8 mouse cellular contexts compared by ENCODE assay signal in the genomic region with DNA sequence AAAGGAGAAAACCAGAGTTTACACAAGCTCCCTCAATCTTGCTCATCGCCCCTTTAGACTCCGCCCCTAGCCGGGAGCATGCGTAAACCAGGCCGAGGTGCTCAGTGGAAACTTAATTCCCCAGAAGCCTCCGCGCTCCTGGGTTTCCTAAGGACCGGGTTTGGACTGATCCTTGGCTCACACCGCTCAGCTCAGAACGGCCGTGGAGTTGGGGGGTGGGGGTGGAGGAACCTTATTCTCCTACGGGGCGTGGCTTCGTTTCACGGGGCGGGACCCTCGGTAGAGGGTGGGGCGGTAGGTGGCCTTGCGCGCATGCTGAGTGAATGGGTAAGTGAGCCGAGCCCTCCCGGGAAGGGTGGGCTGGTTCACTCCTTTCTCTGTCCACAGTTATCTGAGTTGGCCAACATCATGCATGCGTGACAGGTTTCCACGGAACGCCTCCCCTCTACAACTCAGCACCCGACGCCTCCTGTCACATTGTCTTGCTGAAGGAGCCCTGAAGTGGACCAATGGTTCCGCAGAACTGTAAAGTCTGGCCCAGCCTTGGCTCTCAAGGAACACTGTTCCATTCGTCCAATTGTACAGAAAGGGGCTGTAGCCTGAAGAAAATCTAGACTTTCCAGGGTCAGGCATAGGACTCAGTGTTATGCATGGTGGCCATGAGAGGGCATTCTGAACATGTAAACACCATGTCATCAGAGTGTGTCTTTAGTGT. TPM values are rescaled to one million over a fixed set of nuclear protein-coding genes. Genes with fewer than 3 reads are reported as not detected.
DNase-seq lines count a peak whose midpoint lies in the region; ATAC-seq and TF ChIP-seq lines count a peak whose summit lies in the region.

No protein-coding gene starts in this region.

- peak overlapping the region; percentile 77 for H3K27ac ChIP-seq in forebrain, embryonic 15.5 days (replicated peaks)
- H3K27ac ChIP-seq in lung, embryonic 14.5 days (ENCODE audit: low read depth), result 0 out of 2 replicates have a peak overlapping the region, but pooled peaks have one; percentile 46
- peak overlapping the region; percentile 84 for H3K27ac ChIP-seq in neural tube, embryonic 15.5 days (replicated peaks)

- H3K9ac ChIP-seq in forebrain, embryonic 15.5 days (replicated peaks), result peak overlapping the region; percentile 49
- peak overlapping the region; percentile 48 for H3K9ac ChIP-seq in lung, embryonic 14.5 days
- peak overlapping the region; percentile 36 for H3K9ac ChIP-seq in neural tube, embryonic 15.5 days (replicated peaks)

- peak overlapping the region; percentile 59 for H3K4me3 ChIP-seq in forebrain, embryonic 15.5 days
- peak overlapping the region; percentile 49 for H3K4me3 ChIP-seq in lung, embryonic 14.5 days (ENCODE audit: low read depth, low read length)
- H3K4me3 ChIP-seq in neural tube, embryonic 15.5 days (replicated peaks), result peak overlapping the region; percentile 72

- under 1% methylated on average over 29 of the region's 29 CpGs for WGBS in forebrain, embryonic 15.5 days
- 1% methylated on average over 29 of the region's 29 CpGs for WGBS in lung, embryonic 14.5 days
- 2% methylated on average over 29 of the region's 29 CpGs for WGBS in neural tube, embryonic 15.5 days

- H3K36me3 ChIP-seq in forebrain, embryonic 15.5 days, result peaks cover 4% of the 10 kb centered on the region; the same call in 1 of the 2 replicates
- H3K36me3 ChIP-seq in lung, embryonic 14.5 days (ENCODE audit: insufficient read depth), result peaks cover 5% of the 10 kb centered on the region; the same call in 1 of the 2 replicates
- peaks cover 18% of the 10 kb centered on the region for H3K36me3 ChIP-seq in neural tube, embryonic 15.5 days

- peak; percentile 84 for ATAC-seq in forebrain, embryonic 15.5 days (replicated peaks)
- peak; percentile 83 for ATAC-seq in lung, embryonic 14.5 days (ENCODE audit: insufficient read depth)
- ATAC-seq in neural tube, embryonic 15.5 days (ENCODE audit: low FRiP score), result peak; percentile 84

- H3K4me2 ChIP-seq in forebrain, embryonic 15.5 days (replicated peaks), result peak overlapping the region; percentile 91
- H3K4me2 ChIP-seq in lung, embryonic 14.5 days, result peak overlapping the region; percentile 93
- peak overlapping the region; percentile 67 for H3K4me2 ChIP-seq in neural tube, embryonic 15.5 days

- peaks cover 29% of the 10 kb centered on the region for H3K4me1 ChIP-seq in forebrain, embryonic 15.5 days
- 0 out of 2 replicates have a peak, but pooled peaks cover 4% of the 10 kb centered on the region for H3K4me1 ChIP-seq in lung, embryonic 14.5 days (ENCODE audit: insufficient read depth)
- peaks cover 42% of the 10 kb centered on the region for H3K4me1 ChIP-seq in neural tube, embryonic 15.5 days

- intact Hi-C loops in heart, postnatal 25 days (cut with DNase I), result no loop called here

- H3K27me3 ChIP-seq in forebrain, embryonic 15.5 days, result peaks cover 5% of the 10 kb centered on the region; the same call in 1 of the 2 replicates
- H3K27me3 ChIP-seq in lung, embryonic 14.5 days (ENCODE audit: insufficient read depth, low read length), result peaks cover 23% of the 10 kb centered on the region
- H3K27me3 ChIP-seq in neural tube, embryonic 15.5 days (replicated peaks), result peaks cover 3% of the 10 kb centered on the region; the same call in 1 of the 2 replicates

- TF ChIP-seq CTCF in lung, embryonic 14.5 days (IDR thresholded peaks at IDR 0.05; ENCODE audit: low read depth), result no peak

- peak; percentile 76 for DNase-seq in Muller cell, postnatal 12 days (ENCODE audit: inconsistent ontology term)
- DNase-seq in cerebellum, adult 11 months, result peak; percentile 65
- peak; percentile 30 for DNase-seq in heart, postnatal 25 days (ENCODE audit: low spot score)
- DNase-seq in layer of hippocampus, adult 18-20 months (ENCODE audit: low spot score in 2 of 2), result peak; percentile 58 to 77
- DNase-seq in lung, embryonic 14.5 days, result peak; percentile 87
- DNase-seq in thymus, postnatal 36 days, result peak; percentile 33 to 50

- H3K9me3 ChIP-seq in forebrain, embryonic 15.5 days, result no peaks in the 10 kb centered on the region
- no peaks in the 10 kb centered on the region for H3K9me3 ChIP-seq in lung, embryonic 14.5 days (ENCODE audit: low read depth, low read length)
- H3K9me3 ChIP-seq in neural tube, embryonic 15.5 days (replicated peaks), result no peaks in the 10 kb centered on the region

RNA-seq across cellular contexts. Expression of a gene that starts 1.2 kb away (rescaled TPM):
- polyA plus RNA-seq in forebrain, embryonic 15.5 days (2015; fragmentation: Nextera tagmentation; extraction: Ambion mirVana), result 79.1 and 80.4 TPM in 2 replicates
- total RNA-seq in heart, postnatal 25 days (2021), result under 1 TPM in 1 of 2 experiments, not detected in 1; 0.53 TPM
- 100 to 1,000 TPM; 237 to 250 TPM for total RNA-seq in layer of hippocampus, adult 18-20 months (2021)
- polyA plus RNA-seq in lung, embryonic 14.5 days (2014; fragmentation: Nextera tagmentation; extraction: Ambion mirVana), result 7.7 and 9.9 TPM in 2 replicates
- 158 and 190 TPM in 2 replicates for polyA plus RNA-seq in neural tube, embryonic 15.5 days (2015; fragmentation: Nextera tagmentation; extraction: Ambion mirVana)

RNA-seq across cellular contexts. Expression of a gene that starts 1.4 kb away (rescaled TPM):
- polyA plus RNA-seq in forebrain, embryonic 15.5 days (2015; fragmentation: Nextera tagmentation; extraction: Ambion mirVana), result 0.20 TPM in 1 of 2 replicates, not detected in the other
- total RNA-seq in heart, postnatal 25 days (2021), result not detected
- not detected for total RNA-seq in layer of hippocampus, adult 18-20 months (2021)
- not detected in 2 replicates for polyA plus RNA-seq in lung, embryonic 14.5 days (2014; fragmentation: Nextera tagmentation; extraction: Ambion mirVana)
- 0.36 and 0.47 TPM in 2 replicates for polyA plus RNA-seq in neural tube, embryonic 15.5 days (2015; fragmentation: Nextera tagmentation; extraction: Ambion mirVana)

RNA-seq across cellular contexts. Expression of a gene that starts 4.3 kb away (rescaled TPM):
- not detected in 2 replicates for polyA plus RNA-seq in forebrain, embryonic 15.5 days (2015; fragmentation: Nextera tagmentation; extraction: Ambion mirVana)
- total RNA-seq in heart, postnatal 25 days (2021), result not detected
- not detected for total RNA-seq in layer of hippocampus, adult 18-20 months (2021)
- polyA plus RNA-seq in lung, embryonic 14.5 days (2014; fragmentation: Nextera tagmentation; extraction: Ambion mirVana), result not detected in 2 replicates
- polyA plus RNA-seq in neural tube, embryonic 15.5 days (2015; fragmentation: Nextera tagmentation; extraction: Ambion mirVana), result not detected in 2 replicates

RNA-seq across cellular contexts. Expression of a gene that starts 5.8 kb away (rescaled TPM):
- polyA plus RNA-seq in forebrain, embryonic 15.5 days (2015; fragmentation: Nextera tagmentation; extraction: Ambion mirVana), result 6.5 and 6.8 TPM in 2 replicates
- 1 to 10 TPM; 1.5 to 1.7 TPM for total RNA-seq in heart, postnatal 25 days (2021)
- 1 to 10 TPM; 3.8 to 3.9 TPM for total RNA-seq in layer of hippocampus, adult 18-20 months (2021)
- polyA plus RNA-seq in lung, embryonic 14.5 days (2014; fragmentation: Nextera tagmentation; extraction: Ambion mirVana), result 3.5 and 3.6 TPM in 2 replicates
- 4.3 and 4.6 TPM in 2 replicates for polyA plus RNA-seq in neural tube, embryonic 15.5 days (2015; fragmentation: Nextera tagmentation; extraction: Ambion mirVana)

RNA-seq across cellular contexts. Expression of a gene that starts 6.7 kb away (rescaled TPM):
- not detected in 2 replicates for polyA plus RNA-seq in forebrain, embryonic 15.5 days (2015; fragmentation: Nextera tagmentation; extraction: Ambion mirVana)
- not detected for total RNA-seq in heart, postnatal 25 days (2021)
- not detected for total RNA-seq in layer of hippocampus, adult 18-20 months (2021)
- not detected in 2 replicates for polyA plus RNA-seq in lung, embryonic 14.5 days (2014; fragmentation: Nextera tagmentation; extraction: Ambion mirVana)
- polyA plus RNA-seq in neural tube, embryonic 15.5 days (2015; fragmentation: Nextera tagmentation; extraction: Ambion mirVana), result not detected in 2 replicates

Comparison
In these comparisons a context has a peak if more than half of its experiments do, and no peak if none do; other contexts are left out.
1. Peak in every context shown above with its lines: DNase-seq, ATAC-seq, H3K4me3 ChIP-seq and H3K27ac ChIP-seq.
2. DNase-seq: peak in every context shown above with its lines; median percentile 87 in lung, embryonic 14.5 days; 76 in Muller cell, postnatal 12 days; 68 in layer of hippocampus, adult 18-20 months; 65 in cerebellum, adult 11 months; 42 in thymus, postnatal 36 days; 30 in heart, postnatal 25 days.